Mouse (Mus musculus): ENCODE data around the gene Ethe1. TPM values are rescaled to one million over a fixed set of nuclear protein-coding genes. Genes with fewer than 3 reads are reported as not detected.
A peak's percentile ranks its signal among the peaks of the same experiment; 100 is the strongest.

The Ethe1 gene
- polyA plus RNA-seq, 1 experiment from 2014 or later, result 27.4 TPM

- Histone ChIP-seq H3K27ac (replicated peaks) (no peak overlapping the region), H3K4me2 (no peak overlapping the region), H3K36me3 (no peaks in the 10 kb centered on the region), H3K9me3 (no peaks in the 10 kb centered on the region), H3K4me3 (no peak overlapping the region), H3K27me3 (no peaks in the 10 kb centered on the region), H3K9ac (no peak overlapping the region), H3K4me1 (replicated peaks) (no peaks in the 10 kb centered on the region)
- ATAC-seq (ENCODE audit: low FRiP score, low read depth), result no peak
- 51% methylated on average over 13 of the region's 13 CpGs for WGBS
Measured at GRCm38 (mm10) chr7:24619671-24620397, 32.5 kb downstream of the Ethe1 start.

- Histone ChIP-seq H3K27ac (replicated peaks) (no peak overlapping the region), H3K36me3 (no peaks in the 10 kb centered on the region), H3K4me1 (replicated peaks) (no peaks in the 10 kb centered on the region), H3K9me3 (no peaks in the 10 kb centered on the region), H3K9ac (no peak overlapping the region), H3K4me3 (no peak overlapping the region), H3K4me2 (no peak overlapping the region), H3K27me3 (no peaks in the 10 kb centered on the region)
- ATAC-seq (ENCODE audit: low FRiP score, low read depth), result no peak
- 87% methylated on average over 3 of the region's 3 CpGs for WGBS
Measured at GRCm38 (mm10) chr7:24621193-24621592, 33.9 kb downstream of the Ethe1 start.

GRCm38 (mm10) chr7:24622967-24623366 is 35.6 kb downstream of the Ethe1 start:
- Histone ChIP-seq H3K4me2 (no peak overlapping the region), H3K4me3 (no peak overlapping the region), H3K4me1 (replicated peaks) (no peaks in the 10 kb centered on the region), H3K27ac (replicated peaks) (no peak overlapping the region), H3K27me3 (no peaks in the 10 kb centered on the region), H3K9ac (no peak overlapping the region), H3K9me3 (no peaks in the 10 kb centered on the region), H3K36me3 (no peaks in the 10 kb centered on the region)
- WGBS, result 81% methylated on average over 6 of the region's 6 CpGs
- no peak for ATAC-seq (ENCODE audit: low FRiP score, low read depth)

DNA sequence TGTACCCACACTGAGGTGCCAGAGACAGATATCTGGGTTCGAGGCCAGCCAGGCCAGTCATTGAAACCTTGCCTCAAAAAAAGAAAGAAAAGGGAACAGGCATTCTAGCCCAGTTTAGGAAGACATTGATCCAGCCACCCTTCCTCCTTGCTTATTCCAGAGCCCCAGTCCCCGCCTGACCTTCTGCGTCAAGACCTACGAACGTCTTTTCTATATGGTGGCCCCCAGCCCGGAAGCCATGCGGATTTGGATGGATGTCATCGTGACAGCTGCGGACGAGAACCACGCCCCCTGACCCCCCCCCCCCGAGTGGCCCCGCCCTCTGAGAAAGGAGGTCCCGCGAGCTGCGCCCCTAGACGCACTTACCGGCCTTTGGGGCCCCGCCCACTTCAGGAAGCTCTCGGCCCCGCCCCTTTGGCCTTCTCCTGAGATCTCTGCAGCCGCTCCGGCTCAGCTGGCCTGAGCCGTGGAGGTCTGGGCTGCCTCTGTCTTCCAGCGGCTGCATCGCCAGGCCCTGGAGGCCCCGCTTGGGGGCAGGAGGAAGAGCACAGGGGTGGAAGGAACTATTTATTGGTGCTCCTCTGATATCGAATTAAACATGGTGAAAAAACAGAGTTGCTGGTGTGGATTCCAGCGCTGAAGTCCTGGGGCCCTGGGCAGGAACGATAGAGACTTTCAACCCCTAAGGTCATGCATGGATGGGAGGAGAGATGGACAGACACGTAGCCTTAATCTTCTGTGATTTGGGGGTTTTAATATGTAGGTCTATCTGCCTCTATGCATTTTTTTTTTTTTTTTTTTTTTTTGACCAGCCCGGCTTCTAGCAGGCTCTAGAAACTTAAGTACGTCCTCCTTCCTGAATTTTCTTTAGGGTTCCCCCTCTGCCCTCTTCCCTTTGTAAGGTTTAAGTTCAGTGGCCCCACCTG is 41.6 kb downstream of the Ethe1 start:
- Histone ChIP-seq H3K9ac (peak overlapping the region; percentile 39), H3K4me1 (replicated peaks) (peaks cover 7% of the 10 kb centered on the region), H3K4me2 (peak overlapping the region; percentile 72), H3K27me3 (no peaks in the 10 kb centered on the region), H3K27ac (replicated peaks) (no peak overlapping the region; the same call in 1 of the 2 replicates), H3K36me3 (no peaks in the 10 kb centered on the region), H3K9me3 (no peaks in the 10 kb centered on the region), H3K4me3 (peak overlapping the region; percentile 32)
- ATAC-seq (ENCODE audit: low FRiP score, low read depth), result peak; percentile 78
- 10% methylated on average over 31 of the region's 33 CpGs for WGBS

DNA sequence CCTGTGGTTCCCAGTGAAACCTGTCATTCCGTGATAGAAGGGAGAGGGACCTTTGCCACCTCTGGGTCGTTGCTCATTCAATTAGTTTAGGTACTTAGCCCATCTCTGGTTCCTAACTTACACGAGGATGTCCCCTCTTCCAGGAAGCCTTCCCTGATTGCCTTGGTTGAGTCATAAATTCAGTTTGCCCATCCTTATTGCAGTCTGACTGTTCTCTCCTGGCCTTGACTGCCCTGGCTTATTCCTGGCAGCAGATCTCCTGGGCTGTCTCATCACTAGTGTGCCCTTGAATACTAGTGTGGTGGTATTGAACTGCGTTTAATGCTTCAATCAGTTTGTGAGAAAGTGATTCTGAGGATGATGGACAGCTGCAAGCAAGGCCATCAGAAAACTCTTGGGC is 42.3 kb downstream of the Ethe1 start:
- WGBS, result 71% methylated on average over 4 of the region's 4 CpGs
- no peak for ATAC-seq (ENCODE audit: low FRiP score, low read depth)
- Histone ChIP-seq H3K4me2 (no peak overlapping the region), H3K4me1 (replicated peaks) (peaks cover 7% of the 10 kb centered on the region), H3K36me3 (no peaks in the 10 kb centered on the region), H3K27me3 (no peaks in the 10 kb centered on the region), H3K9me3 (no peaks in the 10 kb centered on the region), H3K27ac (replicated peaks) (no peak overlapping the region), H3K9ac (no peak overlapping the region), H3K4me3 (no peak overlapping the region)

DNA sequence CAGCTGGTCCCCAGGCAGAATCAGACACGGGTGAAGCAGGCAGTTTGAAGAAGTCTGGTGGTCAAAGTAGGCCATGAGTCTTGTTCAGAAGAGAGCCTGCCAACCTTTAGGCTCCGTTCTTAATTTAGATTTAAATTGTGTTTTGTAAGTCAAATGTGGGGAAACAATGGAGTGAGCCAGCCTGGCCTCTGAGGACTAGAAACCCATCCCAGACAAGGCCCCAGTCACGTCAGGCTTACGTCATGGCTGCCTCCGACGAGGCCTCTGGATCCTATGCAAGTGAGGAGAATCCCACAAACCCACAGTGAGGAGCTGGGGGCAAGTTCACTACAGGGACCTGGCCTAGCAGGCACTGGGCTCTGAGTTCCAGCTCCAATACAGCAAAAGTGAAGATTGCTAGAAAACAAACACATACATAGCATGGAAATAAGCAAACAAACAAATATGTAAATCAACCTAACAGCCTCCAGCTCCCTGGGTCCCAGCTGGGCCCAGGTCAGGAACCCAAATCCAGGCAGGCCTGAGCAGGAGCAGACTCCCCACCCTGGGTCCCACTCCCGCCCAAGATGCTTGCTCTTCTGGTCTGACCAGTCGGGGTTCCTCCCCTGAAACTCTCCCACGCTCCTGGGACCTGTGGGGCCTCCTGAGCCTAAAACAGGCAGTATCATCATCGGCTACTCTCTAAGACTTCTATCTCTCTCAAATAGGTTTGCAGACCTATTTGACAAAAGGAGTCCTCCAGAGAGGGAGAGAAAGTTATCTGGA is 43.0 kb downstream of the Ethe1 start:
- H3K27ac ChIP-seq (replicated peaks), result no peak overlapping the region
- H3K27me3 ChIP-seq, result no peaks in the 10 kb centered on the region
- H3K9me3 ChIP-seq, result no peaks in the 10 kb centered on the region
- H3K36me3 ChIP-seq, result no peaks in the 10 kb centered on the region
- no peak overlapping the region for H3K4me2 ChIP-seq
- ATAC-seq (ENCODE audit: low FRiP score, low read depth), result no peak
- WGBS, result 65% methylated on average over 10 of the region's 10 CpGs
- no peak overlapping the region for H3K9ac ChIP-seq
- H3K4me3 ChIP-seq, result no peak overlapping the region
- H3K4me1 ChIP-seq (replicated peaks), result peaks cover 7% of the 10 kb centered on the region

GRCm38 (mm10) chr7:24636264-24636663 is 48.9 kb downstream of the Ethe1 start, which contains the start of gene Lypd3:
Lypd3 (plus strand) TSS chr7:24636550.
- H3K4me1 ChIP-seq (replicated peaks), result peaks cover 18% of the 10 kb centered on the region
- H3K9me3 ChIP-seq, result no peaks in the 10 kb centered on the region
- H3K4me2 ChIP-seq, result peak within 1 kb of the TSS; percentile 45
- no peaks in the 10 kb centered on the region for H3K36me3 ChIP-seq
- peak within 1 kb of the TSS; percentile 17; the same call in 1 of the 2 replicates for H3K4me3 ChIP-seq
- H3K27me3 ChIP-seq, result peaks cover 50% of the 10 kb centered on the region
- no peak within 1 kb of the TSS for H3K27ac ChIP-seq (replicated peaks)
- WGBS, result 17% methylated on average over 15 of the region's 15 CpGs
- no peak for ATAC-seq (ENCODE audit: low FRiP score, low read depth)
- H3K9ac ChIP-seq, result no peak within 1 kb of the TSS

DNA sequence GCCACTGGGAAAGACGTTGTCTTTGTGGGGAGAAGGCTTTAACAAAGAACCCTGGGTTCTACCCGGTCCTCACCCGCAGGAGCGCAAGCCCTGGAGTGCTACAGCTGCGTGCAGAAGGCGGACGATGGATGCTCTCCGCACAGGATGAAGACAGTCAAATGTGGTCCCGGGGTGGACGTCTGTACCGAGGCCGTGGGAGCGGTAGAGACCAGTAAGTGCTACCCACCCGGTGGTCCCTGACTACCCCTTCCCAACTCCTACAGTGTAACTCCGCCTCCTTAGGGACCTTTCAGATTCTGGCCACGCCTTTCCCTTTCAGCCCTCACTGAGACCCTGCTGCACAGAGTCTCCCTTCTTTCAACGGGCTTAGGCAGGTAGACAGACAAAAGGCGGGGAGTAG is 49.7 kb downstream of the Ethe1 start:
- peaks cover 18% of the 10 kb centered on the region for H3K4me1 ChIP-seq (replicated peaks)
- under 1% methylated on average over 18 of the region's 18 CpGs for WGBS
- H3K27me3 ChIP-seq, result peaks cover 52% of the 10 kb centered on the region
- H3K4me2 ChIP-seq, result peak overlapping the region; percentile 45
- H3K9ac ChIP-seq, result no peak overlapping the region
- no peaks in the 10 kb centered on the region for H3K36me3 ChIP-seq
- H3K4me3 ChIP-seq, result peak overlapping the region; percentile 17; the same call in 1 of the 2 replicates
- no peaks in the 10 kb centered on the region for H3K9me3 ChIP-seq
- ATAC-seq (ENCODE audit: low FRiP score, low read depth), result peak; percentile 20; the same call in 1 of the 2 replicates
- no peak overlapping the region for H3K27ac ChIP-seq (replicated peaks)

- Histone ChIP-seq H3K27me3 (peaks cover 52% of the 10 kb centered on the region), H3K9me3 (no peaks in the 10 kb centered on the region), H3K36me3 (no peaks in the 10 kb centered on the region), H3K27ac (replicated peaks) (no peak overlapping the region), H3K4me2 (peak overlapping the region; percentile 87), H3K4me1 (replicated peaks) (peaks cover 18% of the 10 kb centered on the region), H3K9ac (no peak overlapping the region), H3K4me3 (peak overlapping the region; percentile 39)
- peak; percentile 64 for ATAC-seq (ENCODE audit: low FRiP score, low read depth)
- WGBS, result 3% methylated on average over 35 of the region's 35 CpGs
Measured at GRCm38 (mm10) chr7:24638026-24638856, 50.9 kb downstream of the Ethe1 start.

- Histone ChIP-seq H3K9ac (no peak overlapping the region), H3K4me2 (no peak overlapping the region), H3K4me1 (replicated peaks) (peaks cover 18% of the 10 kb centered on the region), H3K27me3 (peaks cover 51% of the 10 kb centered on the region), H3K27ac (replicated peaks) (no peak overlapping the region), H3K36me3 (no peaks in the 10 kb centered on the region), H3K4me3 (no peak overlapping the region), H3K9me3 (no peaks in the 10 kb centered on the region)
- 72% methylated on average over 13 of the region's 13 CpGs for WGBS
- ATAC-seq (ENCODE audit: low FRiP score, low read depth), result no peak
Measured at GRCm38 (mm10) chr7:24640450-24640849, 53.1 kb downstream of the Ethe1 start.

- no peak for ATAC-seq (ENCODE audit: low FRiP score, low read depth)
- H3K36me3 ChIP-seq, result no peaks in the 10 kb centered on the region
- H3K4me2 ChIP-seq, result no peak overlapping the region
- no peak overlapping the region for H3K4me3 ChIP-seq
- peaks cover 11% of the 10 kb centered on the region for H3K4me1 ChIP-seq (replicated peaks)
- no peak overlapping the region for H3K27ac ChIP-seq (replicated peaks)
- H3K9ac ChIP-seq, result no peak overlapping the region
- no peaks in the 10 kb centered on the region for H3K9me3 ChIP-seq
- WGBS, result 8% methylated on average over 9 of the region's 9 CpGs
- H3K27me3 ChIP-seq, result peaks cover 33% of the 10 kb centered on the region
Measured at GRCm38 (mm10) chr7:24642491-24642890, 55.1 kb downstream of the Ethe1 start.

Data from hindbrain, embryonic 15.5 days (tissue).